Mouse (Mus musculus): ENCODE data around the gene Inpp5a.

The Inpp5a gene

DNA sequence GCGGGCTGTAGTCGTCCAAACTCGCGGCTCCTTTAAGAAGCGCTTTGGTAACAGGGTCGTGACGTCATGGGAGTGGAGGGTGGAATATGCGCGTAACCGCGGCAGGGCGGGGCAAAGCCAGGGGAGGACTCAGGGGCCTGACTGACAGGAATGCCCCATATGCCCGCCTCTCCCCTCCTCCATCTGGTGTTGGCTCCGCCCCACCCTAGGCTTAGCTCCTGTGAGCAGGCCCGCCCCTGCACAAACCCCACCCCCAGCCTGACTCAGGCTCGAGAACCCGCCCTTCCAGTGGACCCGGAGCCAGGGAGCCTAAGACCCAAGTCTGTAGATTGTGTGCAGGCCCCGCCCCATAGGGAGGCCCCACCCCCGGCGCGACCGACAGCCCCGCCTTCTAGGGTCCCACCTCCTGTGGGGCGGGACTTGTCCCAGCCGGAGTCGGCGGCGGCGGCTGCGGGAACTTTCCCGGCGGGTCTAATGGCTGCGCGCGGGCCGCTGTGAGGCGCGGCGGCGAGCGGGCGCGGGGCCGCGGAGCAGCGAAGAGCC, at the start of gene Inpp5a:
TSS of gene Inpp5a (plus strand) at position 440 of the 543 bp plus-strand sequence.
- peak; percentile 100 for DNase-seq

GRCm38 (mm10) chr7:139339184-139339583, 49.7 kb upstream of the Inpp5a start:
- DNase-seq: no peak

- peak; percentile 23 for DNase-seq
Measured at GRCm38 (mm10) chr7:139341020-139341660, 47.8 kb upstream of the Inpp5a start.

- no peak for DNase-seq
Measured at GRCm38 (mm10) chr7:139342809-139343208, 46.1 kb upstream of the Inpp5a start.

DNA sequence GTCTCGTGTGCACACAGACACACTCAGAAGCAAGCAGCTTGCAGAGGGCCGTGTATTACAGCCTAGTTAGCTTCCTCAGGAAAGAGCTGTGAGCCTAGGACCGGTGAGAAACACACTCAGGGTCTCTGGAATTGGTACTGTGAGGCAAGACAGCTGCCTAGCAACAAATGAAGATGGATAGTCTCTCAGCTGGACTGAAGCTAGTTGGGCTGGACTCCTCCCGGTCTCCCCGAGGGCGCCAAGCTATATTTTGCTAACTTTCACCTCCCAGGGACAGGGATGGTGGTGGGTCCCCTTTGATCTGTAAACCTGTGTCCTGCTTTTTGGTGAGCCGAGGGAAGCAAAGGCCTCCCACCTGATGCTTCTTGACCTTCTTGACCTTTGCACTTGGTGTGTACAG, 41.9 kb upstream of the Inpp5a start:
- no peak for DNase-seq

GRCm38 (mm10) chr7:139350606-139351005, 38.3 kb upstream of the Inpp5a start:
- DNase-seq: no peak

DNA sequence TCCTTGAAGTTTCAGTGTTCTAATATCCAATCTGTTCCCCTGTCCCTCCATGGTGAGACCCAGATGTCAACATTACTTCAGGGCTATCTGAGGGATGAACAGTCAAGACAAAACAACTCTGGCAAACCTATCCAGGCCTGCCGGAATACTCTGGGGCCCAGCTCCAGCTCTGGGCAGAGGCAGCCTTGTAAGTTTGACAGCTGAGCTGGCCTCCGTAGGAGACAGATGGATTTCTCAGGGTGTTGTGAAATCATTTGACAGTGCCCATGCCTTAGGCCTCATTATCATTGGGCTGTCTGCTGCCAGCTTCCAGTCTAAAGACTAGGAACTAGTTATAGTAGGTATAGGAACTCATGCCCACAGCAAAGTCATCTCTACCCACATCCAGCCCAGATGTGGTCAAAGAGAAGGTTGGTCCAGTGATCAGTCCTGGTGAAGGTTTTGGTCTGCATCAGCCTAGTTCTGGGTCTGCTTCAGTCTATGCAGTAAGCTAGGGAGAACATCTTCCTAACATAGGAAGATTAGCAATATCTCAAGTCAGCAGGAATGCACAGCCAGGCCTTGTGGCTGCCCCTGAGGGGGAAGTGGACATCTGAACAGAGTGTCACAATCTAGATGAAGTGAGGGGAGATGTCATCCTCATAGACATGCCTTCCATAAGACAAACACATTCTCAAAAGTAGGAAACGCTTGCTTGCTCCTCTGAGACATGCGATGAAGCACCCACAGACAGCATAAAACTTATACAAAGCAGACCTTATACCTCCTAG, 34.4 kb upstream of the Inpp5a start:
- no peak for DNase-seq

- no peak for DNase-seq
Measured at GRCm38 (mm10) chr7:139357043-139357442, 31.9 kb upstream of the Inpp5a start.

- no peak for DNase-seq
Measured at GRCm38 (mm10) chr7:139359906-139360305, 29.0 kb upstream of the Inpp5a start.

- no peak for DNase-seq
Measured at GRCm38 (mm10) chr7:139360890-139361559, 27.9 kb upstream of the Inpp5a start.

GRCm38 (mm10) chr7:139361799-139362198, 27.1 kb upstream of the Inpp5a start:
- no peak for DNase-seq

- DNase-seq: no peak
Measured at GRCm38 (mm10) chr7:139362514-139362913, 26.4 kb upstream of the Inpp5a start.

- DNase-seq: no peak
Measured at GRCm38 (mm10) chr7:139363281-139364004, 25.5 kb upstream of the Inpp5a start.

DNA sequence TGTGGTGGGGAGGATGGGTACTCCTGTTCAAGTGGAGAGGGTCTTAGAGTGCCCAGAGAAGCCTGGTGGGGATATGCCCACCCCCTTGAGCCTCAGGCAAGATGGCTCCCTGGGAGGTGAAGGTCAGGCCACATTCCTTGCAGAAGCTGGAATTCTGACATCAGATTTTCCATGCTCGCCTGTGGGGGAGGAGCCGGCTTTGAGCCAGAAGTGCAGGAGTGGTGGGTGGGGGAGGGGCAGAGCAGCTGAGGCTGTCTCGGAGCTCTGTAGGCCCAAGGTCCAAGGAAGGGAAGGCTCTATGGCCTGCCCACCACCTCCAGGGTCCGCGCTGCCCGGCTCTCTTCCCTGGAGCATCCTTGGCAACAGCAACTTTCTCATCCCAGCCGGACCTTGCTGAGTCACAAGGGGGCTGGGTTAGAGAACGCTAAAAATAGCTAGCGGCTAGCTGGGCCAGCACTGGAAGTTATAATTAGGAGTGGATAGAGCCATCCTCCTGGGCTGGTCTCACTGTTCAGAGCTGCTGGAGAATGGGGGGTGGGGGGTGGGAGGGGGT, 24.8 kb upstream of the Inpp5a start:
- peak; percentile 87 for DNase-seq

GRCm38 (mm10) chr7:139364936-139365830, 23.7 kb upstream of the Inpp5a start:
- DNase-seq: no peak

DNA sequence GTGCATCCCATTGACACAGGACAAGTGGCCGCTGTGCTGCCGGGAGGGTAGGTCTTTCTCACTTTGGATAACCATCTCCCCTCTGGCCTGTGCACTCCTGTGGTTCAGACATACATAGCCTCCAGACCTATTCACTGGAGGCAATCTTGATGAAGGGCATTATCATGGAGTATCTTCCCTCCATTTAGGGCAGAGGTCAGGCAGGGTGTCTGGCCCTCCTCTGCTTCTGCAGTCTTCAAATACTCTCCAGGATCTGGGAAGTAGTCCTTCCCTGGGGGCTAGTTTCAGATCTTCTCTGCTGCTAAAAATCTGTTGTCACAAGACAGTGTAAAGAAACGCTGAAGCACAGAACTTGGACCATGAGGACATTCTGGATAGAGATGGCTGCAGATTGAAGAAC, 22.8 kb upstream of the Inpp5a start:
- no peak for DNase-seq

DNA sequence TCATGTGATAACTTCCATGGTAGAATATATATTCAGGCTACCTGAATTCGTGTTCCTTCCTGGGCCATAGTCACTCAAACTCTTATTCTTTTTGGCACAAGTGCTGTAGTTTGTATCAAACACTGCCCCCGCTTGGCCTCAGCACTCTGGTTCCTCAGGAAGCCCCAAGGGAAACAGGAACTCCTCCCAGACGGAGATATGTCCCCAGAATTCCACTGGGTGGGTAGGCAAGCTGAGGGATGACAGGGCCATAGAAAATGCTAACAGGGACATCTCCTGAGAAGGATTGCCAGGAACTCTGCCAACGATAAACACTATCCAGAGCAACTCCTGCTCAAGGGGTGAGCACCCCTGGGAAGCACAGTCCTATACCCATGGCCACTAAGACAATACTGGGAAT, 22.4 kb upstream of the Inpp5a start:
- no peak for DNase-seq

DNA sequence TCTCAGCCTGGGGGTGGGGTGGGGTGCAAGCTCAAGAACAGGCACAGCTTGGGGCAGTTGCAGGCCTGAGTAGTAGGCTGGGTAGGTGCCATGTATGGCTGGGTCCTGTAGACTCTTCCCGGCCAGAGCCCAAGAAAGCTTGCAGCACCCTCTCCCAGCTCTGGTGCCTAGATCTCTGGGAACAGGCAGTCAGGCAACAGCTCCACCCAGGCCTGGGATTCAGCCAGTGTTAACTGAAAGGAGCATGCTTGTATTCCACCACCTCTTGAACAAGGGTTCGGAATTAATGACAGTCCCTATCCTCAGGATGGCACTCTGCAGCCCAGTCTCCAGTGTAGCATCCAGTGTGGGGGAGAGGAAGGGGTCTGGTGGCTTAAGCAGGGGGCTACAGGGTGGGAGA, 20.7 kb upstream of the Inpp5a start:
- DNase-seq: no peak

DNA sequence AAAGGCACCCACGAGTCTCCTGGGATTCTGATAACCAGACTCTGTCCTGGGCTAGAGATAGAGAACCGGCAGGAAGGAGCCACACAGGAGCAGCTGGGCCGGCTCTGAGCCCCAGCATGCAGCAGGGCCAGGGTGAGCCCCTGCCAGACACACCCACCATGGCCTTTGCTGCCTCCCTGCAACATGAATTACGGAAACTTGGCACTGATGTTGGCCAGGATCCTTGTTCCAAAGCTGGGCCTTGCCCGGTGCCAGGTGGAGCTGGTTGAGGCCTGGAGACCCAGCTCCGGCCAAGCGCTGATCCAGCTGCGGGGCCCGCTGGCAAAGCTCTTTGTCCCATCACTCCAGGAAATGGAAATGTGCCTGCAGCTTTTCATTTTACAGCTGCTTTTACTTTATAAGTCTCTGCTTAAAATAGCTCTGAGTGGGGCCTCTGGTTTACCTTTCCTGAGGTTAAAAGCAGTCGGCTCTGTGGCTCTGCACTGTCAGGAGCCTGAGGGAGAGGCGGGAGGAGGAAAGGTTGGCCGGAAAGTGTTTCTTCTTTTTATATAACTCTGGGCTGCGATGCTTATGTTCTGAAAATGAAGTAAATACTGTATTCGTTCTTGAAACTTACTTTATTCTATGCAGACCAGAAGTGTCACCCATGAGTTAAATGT, 20.1 kb upstream of the Inpp5a start:
- DNase-seq: no peak

- no peak for DNase-seq
Measured at GRCm38 (mm10) chr7:139369501-139370088, 19.3 kb upstream of the Inpp5a start.

GRCm38 (mm10) chr7:139371389-139371788, 17.5 kb upstream of the Inpp5a start:
- DNase-seq: no peak

Measured in retina, postnatal 1 day (tissue).